Mouse (Mus musculus) Muller cell, postnatal 12 days (primary cell): ENCODE measurements around the gene Bend4.

Experiments used
- DNase-seq: peaks from one replicate; pipeline ENCODE4 v3.0.0-alpha.2; 2015; ENCODE audit errors: inconsistent ontology term

Gene Bend4

DNA sequence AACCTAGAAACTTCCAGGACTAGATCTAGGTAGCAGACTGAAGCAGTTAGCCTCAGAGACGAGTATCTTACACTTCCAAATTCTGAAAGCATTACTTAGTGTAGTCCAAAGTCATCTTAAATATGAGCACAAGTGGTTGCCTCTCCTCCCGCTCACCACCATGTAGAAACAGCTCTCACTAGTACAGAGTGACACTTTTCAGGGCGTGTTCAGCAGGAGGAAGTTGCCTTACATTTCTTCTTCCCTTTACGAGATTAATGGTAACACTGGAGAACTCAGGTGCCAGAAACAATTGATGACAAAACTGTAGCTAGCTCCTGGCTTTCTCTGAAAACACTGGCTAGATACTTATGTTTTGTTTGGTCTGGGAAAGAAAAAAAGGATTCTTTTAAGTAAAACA lies 8.7 kb downstream of the Bend4 start:
- no peak for DNase-seq

DNA sequence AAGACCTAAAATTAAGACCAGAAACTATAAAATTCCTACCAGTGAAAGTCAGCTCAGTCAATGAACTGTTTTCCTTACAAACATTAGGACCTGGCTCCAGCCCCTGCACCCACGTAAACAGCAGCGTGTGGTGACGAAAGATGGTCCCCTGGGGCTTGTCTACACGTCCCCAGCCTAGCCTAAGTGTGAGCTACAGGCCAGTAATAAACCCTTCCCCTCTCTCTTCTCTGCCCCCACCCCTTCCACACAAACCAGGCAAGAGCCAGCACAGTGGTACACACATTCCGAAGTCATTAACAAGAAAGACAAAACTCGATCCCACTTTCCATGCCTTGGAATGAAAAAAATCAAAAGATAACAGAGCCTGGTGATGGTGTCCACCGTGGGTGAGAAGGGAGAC lies 16.6 kb downstream of the Bend4 start:
- no peak for DNase-seq

DNA sequence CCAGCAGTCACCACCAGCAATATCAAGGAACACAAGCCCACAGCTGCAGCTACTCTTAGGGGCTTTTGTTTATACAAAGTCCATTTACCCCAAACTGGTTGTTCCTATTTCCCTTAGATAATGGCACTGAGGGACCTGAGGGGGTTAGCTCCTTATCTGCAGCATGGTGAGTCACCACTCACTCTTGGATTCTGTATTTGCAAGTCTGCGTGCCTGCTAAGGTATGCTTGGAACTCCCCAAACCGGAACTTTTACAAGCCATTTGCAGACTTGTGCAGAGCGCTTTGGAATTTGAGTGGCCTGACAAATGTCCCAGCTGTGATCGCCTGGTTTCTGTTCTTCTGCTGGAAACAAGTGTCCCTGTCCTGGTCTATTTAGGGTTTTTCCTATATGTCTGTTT lies 17.7 kb downstream of the Bend4 start:
- no peak for DNase-seq

DNA sequence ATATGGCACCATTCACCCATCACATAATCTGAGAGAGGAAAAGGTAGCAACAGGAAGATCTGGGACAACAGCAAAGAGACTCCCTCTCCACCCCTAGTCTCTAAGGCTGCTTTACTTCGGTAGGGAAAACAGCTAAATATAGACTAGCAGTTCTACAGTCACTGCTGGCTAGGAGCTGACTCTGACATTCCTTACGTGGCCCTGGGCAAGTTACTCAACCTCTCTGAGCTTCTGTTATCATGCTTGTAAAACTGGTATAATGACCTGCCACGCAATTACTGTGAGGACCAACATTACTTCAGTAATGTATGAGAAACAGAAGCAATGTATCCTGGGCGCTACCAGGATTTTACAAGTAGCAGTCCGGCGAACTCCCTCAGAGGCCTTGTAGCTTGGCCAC lies 19.7 kb downstream of the Bend4 start:
- no peak for DNase-seq

DNA sequence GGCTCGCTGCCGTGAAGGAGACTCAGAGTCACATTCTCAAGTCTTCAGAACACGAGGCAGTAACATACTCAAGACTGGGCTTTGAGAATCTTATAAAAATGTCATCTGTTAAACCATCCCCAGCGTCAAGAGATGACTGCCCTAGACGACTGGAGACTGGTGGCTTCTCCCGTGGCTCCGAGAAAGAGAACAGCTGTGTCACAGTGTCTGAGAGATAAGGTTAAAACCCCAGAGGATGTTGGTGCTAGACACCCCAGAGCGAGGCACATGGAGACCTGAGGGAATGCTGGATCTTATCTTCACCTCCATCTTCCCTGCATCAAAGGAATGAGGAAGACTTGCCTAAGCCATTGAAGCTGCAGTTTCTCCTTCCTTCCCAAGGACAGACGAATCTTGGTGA lies 23.2 kb downstream of the Bend4 start:
- DNase-seq: no peak

DNA sequence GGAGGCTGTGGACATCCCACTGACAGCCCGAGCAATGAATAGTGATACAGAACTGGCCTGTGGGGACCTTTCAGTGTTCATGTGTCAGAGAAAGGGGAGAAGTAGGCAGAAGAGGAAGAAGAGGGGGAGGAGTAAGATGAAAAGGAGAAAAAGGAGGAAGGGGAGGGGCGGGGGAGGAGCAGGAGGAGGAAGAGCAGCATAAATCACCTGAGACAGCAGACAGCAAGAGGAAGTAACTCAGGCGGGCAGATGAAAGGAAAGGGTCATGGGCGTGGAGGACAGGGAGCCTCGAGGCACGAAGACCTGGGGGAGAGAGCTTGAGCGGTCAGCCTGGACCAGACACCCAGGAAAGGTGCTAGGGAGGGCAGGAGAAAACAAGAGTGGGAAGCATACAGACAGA lies 23.7 kb downstream of the Bend4 start:
- no peak for DNase-seq

DNA sequence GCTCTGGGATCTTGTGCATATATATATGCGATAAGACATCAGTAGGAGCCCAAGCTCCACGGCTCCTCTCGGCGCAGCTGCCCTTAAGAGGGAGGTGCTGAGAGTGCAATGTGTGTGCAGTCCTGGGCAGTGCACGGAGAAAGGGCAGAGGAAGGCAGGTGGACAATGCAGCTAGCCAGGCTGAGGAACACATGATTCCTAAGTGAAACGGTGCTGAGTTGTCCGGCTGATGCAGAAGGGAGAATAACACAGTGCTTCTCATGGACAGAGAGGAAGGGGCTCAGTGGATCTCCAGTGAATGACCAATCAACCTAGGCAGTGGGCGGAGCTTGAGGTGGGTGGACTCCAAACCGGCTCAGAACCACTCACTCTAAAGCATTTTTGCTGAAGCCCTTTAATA lies 26.5 kb downstream of the Bend4 start:
- DNase-seq: no peak

DNA sequence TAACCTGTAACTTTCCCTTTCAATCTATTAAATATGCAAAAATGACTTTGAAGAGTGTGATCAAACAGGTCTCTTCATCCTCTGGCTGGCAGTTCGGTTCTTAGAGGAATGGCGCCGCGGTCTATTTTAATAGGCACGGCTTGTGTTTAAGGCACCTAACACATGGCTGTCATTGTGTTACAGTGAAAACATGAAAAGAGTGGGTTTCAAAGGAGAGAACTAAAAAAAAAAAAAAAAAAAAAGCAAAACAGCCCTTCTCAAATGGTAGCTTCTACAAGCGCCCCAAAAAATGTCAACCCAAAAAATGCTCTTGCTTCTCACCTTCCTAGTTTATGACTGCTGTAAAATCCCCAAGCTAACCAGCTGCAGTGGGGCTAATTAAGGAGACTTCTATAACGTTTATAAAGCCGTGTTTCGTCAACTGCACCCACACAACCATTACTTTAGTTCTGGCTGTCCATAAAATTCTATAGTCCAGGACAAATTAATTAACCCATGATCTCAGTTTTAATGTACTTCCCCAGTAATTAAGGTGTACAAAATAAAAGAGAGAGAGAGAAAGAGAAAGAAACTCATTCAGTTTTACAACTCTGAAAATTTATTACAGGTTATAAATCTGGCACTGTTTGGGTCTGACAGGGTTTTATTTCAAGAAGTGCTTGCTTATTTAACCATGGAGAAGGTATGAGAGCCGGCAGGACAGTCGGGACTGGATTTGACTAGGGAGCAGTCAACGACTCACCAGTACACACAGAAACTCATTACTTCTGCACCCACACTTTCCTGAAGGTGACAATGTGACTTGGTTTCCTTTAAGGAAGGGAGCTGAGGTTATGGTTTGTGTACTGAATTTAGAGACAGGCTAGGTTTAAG lies 27.3 kb downstream of the Bend4 start:
- DNase-seq: no peak

DNA sequence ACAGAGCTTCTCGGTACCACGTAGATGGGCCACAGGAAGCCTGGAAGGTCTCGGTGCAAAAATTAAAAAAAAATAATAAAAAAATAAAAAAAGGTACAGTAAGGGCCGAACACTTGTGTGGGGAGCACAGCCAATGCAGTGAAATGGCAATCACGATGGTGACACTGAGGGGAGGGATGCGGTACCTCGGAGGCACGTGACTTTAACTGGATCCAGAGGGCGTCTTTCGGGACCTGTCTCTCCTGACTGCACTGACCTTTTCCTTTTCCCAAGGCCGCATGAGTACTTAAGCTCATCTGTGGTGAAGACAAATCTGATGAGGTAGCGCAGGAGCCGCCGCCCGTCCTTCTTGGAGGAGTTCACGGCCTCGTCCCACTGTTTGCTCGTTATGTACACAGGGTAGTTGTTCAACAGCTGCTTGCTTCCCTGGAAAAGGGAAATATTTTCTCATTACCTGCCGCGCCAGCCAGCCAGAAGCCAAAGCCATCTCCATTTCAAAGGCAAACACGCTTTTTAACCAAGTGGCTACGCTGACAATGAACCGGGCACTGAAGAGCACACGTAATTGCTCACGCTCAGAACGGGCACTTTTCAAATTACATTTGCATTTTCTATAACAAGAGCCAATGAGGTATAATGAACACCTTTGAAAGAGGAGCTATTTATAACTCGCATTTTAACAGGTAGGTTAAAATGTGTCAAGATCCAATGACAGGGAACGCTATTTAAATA lies 28.1 kb downstream of the Bend4 start:
- no peak for DNase-seq

DNA sequence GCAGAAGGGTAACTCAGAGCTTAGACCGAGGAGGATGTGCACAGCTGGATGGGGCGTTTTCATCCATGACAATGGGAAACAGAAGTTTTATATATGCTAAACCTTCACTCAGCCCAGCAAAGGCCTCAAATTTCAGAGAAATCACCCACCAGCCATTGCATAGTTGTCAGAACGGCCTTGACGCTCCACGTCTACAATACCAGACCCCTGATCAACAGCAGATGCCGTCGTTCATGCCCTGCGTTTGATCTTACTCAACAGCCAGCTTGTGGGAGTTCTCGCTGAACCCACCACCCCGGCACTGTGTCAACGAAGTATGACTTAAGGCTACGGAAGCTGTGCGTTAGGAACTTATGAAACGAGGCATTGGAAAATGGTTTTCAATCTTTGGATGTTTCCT lies 30.9 kb downstream of the Bend4 start:
- DNase-seq: no peak

DNA sequence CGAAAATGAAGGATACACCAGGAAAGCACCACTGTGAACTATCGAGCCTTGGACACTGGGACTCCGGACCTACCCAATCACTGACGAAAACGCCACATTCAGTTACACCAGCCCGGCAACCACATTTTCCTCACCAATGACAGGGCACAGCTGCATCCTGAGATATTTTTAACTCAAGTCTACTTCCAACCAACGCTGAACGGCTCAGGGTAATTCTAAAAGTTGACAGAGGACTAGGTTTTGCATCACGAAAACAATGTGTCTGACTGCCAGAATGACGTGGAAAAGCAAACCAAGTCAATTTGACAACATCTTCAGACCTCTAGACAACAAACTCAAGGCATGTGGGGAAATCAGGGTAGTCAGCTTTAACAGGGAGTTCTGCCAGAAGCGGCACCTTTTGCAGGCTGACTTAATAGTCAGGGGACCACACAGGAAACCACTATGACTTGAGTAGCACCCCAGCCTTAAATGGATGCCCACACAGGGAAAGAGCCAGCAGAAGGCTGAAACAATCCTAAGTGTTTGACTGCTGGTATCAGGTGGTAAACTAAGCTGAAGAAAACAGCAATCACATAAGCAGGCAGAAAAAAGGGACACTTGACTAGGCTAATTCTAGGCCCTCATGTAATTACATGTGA lies 32.8 kb downstream of the Bend4 start:
- DNase-seq: no peak

DNA sequence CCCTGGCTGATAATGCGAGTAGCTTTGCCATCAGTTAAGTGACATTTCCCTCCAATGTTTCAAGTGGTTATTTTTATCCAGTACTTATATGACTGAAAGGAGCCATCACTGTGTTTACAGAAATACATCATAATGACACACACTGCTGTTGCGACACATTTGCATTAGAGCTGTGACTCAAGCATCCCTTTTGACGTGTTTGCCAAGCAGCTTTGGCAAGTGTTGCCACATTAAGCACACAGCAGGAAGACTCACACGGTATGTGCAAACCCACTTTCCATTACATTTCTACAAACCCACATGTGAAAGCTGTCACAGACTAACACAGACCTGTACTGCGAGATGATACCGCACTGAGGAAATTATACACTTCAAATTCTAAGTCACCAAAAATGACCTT lies 34.2 kb downstream of the Bend4 start:
- DNase-seq: peak; percentile 6

DNA sequence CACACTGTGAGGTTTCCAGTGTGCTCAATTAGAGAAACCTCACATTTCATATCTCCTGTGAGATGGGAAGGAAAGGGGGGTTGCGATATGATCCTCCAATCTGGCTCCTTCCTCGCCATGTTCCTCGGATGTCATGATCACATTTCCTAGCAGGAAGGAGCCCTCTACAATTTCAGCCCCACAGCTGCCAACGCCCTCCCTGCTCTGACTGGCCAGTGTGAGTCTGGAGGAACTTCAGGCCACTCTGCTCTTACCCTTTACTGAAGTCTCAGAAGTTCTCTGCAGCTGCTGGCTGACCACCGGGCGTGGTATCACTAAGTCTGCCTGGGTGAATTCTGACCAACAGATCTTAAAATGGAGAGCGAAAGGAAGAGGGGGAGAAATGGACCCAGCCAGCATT lies 45.6 kb downstream of the Bend4 start:
- no peak for DNase-seq

DNA sequence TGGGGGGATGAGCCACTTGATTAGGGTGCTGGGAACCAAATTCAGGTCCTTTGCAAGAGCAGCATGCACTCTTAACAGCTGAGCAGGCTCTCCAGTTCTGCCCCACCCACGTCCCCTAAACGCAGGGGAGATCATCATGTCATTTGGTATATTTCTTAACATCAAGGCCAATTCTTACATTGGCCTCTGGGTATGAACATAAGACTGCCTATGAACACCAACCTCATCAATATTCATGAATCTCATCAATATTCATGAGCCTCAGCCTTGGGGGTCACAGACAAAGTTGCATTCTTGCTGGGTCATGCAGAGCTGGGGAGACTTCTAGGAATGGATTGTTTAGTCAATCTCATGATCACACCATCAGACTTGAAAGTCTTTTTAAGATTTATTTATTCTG lies 46.4 kb downstream of the Bend4 start:
- DNase-seq: no peak

DNA sequence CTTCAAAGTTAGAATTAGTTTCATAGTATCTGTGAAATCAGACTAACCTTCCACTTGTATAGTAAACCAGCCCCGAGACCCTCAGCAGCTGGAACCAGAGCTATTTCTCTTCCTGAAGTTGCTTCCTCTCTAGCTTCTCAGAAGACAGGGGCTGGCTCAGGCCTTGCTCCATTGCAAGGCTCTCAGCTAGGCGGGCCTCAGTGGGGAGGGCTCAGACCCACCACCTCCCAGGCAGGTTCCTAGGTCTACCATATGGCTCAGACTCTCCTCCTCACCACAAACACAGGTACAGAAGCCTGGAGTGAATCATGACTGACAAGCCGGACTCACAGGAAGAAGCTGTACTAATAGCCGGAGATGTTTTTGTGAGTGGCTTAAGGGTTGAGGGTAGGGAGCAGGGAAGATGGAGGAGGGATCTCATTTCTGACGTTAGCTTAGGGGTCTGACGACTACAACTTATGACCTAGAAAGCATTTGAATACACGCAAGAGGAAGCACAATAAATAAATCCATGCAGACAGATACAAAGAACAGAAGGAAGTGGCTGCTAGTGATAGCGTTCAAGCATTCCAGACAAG lies 51.0 kb downstream of the Bend4 start:
- DNase-seq: no peak

DNA sequence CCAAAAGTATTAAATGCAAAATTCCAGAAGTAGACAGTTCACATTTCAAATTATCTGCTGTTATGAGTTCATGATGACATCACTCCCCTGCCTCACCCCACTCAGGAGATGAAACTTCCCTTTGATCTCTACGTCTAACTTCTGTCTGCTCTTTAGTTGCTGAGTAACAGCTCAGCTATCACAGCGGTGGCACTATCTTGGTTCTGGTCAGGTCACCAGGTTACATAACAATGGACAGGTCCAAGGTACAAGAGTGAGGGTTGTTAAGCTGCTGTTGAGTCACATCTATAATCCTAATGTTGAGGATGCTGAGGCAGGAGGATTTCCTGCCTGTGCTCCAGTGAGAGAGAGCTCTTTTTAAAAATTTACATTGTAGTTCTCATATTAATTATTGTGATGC lies 65.2 kb downstream of the Bend4 start:
- DNase-seq: no peak

DNA sequence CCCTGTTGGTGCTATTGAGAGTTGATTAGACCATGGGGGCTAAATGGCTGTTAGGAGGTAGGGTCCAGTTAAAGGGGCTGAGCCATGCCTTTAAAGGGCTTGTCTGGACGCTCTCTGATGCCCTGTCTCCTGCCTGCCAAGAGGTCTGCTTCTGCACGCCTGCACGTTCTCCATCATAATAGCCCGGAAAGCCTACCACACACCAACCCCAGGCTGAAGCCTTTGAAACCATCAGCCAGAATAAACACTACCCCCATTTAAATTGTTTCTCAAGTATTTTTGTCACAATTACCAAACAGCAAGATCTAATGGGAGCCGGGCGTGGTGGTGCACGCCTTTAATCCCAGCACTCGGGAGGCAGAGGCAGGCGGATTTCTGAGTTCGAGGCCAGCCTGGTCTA lies 65.8 kb downstream of the Bend4 start:
- no peak for DNase-seq

DNA sequence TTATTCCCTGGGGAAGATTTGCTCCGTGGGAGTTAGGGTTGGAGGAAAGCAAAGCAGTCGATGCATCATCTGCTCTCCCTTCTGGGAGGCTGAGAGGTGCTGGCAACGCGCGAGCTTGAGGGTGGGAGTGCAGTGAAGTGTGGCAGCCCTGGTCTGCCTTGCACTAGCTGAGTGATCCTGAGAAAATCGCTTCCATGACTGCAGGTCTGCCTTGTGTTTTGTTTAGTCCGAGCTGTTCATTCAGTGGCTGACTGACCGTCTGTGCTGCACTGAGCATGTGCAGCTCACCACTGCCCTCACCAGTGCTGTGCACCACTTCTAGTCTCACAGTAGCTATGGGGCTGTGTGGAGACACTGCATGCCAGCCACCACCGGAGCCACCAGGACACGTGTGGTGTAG lies 79.2 kb downstream of the Bend4 start:
- no peak for DNase-seq

DNA sequence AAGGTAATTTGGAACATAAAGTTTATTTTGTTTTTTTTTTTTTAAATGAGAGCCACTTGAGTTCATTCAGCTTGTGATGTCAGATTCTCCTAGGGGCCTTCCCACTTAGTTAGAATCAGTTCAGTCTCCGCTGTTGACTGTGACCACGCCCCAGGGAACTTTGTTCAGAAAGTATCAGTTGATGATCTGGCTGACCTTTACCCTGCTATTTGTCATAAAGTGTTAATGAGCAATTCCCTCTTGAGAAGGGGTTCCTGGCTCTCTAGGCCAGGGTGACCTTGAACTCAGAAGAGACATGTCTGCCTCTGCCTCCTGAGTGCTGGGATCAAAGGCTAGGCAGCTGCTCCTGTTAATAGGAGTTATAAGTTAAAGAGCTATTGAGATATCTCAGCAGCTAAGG lies 81.0 kb downstream of the Bend4 start:
- no peak for DNase-seq
